Comparison of ENCODE assay signal across 9 mouse cellular contexts in genomic region chr6:108661890-108662289, GRCm38 (mm10). TPM values are rescaled to one million over a fixed set of nuclear protein-coding genes. Genes with fewer than 3 reads are reported as not detected.
A peak's percentile ranks its signal among the peaks of the same experiment; 100 is the strongest.
DNase-seq lines count a peak whose midpoint lies in the region; ATAC-seq and TF ChIP-seq lines count a peak whose summit lies in the region.
"Had no signal": no experiment of that assay in that cellular context is flagged by ENCODE, and none has a peak within 500 bp of the region (broad histone marks: within the 10 kb centered on the region; RNA-seq: fewer than 3 reads in every experiment).

No protein-coding gene starts in this region.

- peaks cover 22% of the 10 kb centered on the region for H3K4me1 ChIP-seq in kidney, postnatal 0 days (replicated peaks; ENCODE audit: insufficient read depth, low read length)
- H3K4me1 ChIP-seq in embryonic facial prominence, embryonic 10.5 days: peaks cover 36% of the 10 kb centered on the region
- peaks cover 12% of the 10 kb centered on the region; the same call in 1 of the 2 replicates for H3K4me1 ChIP-seq in hindbrain, embryonic 14.5 days (replicated peaks; ENCODE audit: control insufficient read depth, insufficient read depth, low read length)
- peaks cover 12% of the 10 kb centered on the region for H3K4me1 ChIP-seq in midbrain, embryonic 16.5 days (ENCODE audit: control insufficient read depth, insufficient read depth, low read length)

- no peaks in the 10 kb centered on the region for H3K27me3 ChIP-seq in kidney, postnatal 0 days (ENCODE audit: insufficient read depth, low read length)
- H3K27me3 ChIP-seq in embryonic facial prominence, embryonic 10.5 days (replicated peaks; ENCODE audit: low read depth, poor library complexity, severe bottlenecking): peaks cover 84% of the 10 kb centered on the region
- peaks cover 20% of the 10 kb centered on the region; the same call in 1 of the 2 replicates for H3K27me3 ChIP-seq in hindbrain, embryonic 14.5 days (ENCODE audit: control insufficient read depth, insufficient read depth, low read length)
- H3K27me3 ChIP-seq in midbrain, embryonic 16.5 days (ENCODE audit: control insufficient read depth, insufficient read depth, low read depth, low read length): no peaks in the 10 kb centered on the region; the same call in 1 of the 2 replicates

- DNase-seq in kidney, postnatal 0 days (ENCODE audit: low spot score): no peak
- no peak for DNase-seq in kidney, adult 18-20 months
- no peak for DNase-seq in embryonic facial prominence, embryonic 10.5 days (ENCODE audit: low spot score)
- DNase-seq in hindbrain, embryonic 14.5 days (ENCODE audit: low spot score): no peak
- no peak for DNase-seq in frontal cortex, postnatal 25 days (ENCODE audit: low spot score in 2 of 2)
- DNase-seq in cerebellum, adult 18-20 months: no peak
- no peak for DNase-seq in B cell, adult 2 months

- no peak overlapping the region for H3K27ac ChIP-seq in kidney, postnatal 0 days
- no peak overlapping the region for H3K27ac ChIP-seq in embryonic facial prominence, embryonic 10.5 days (replicated peaks)
- no peak overlapping the region for H3K27ac ChIP-seq in hindbrain, embryonic 14.5 days
- H3K27ac ChIP-seq in midbrain, embryonic 16.5 days (ENCODE audit: low read length): no peak overlapping the region
- H3K27ac ChIP-seq: midbrain, embryonic 12.5 days had no signal

- no peaks in the 10 kb centered on the region for H3K9me3 ChIP-seq in kidney, postnatal 0 days (replicated peaks; ENCODE audit: low read length)
- no peaks in the 10 kb centered on the region for H3K9me3 ChIP-seq in embryonic facial prominence, embryonic 10.5 days
- H3K9me3 ChIP-seq in hindbrain, embryonic 14.5 days (ENCODE audit: control insufficient read depth, low read length): no peaks in the 10 kb centered on the region
- H3K9me3 ChIP-seq in midbrain, embryonic 16.5 days (replicated peaks; ENCODE audit: control insufficient read depth, low read length, poor library complexity, severe bottlenecking): no peaks in the 10 kb centered on the region
- H3K9me3 ChIP-seq: midbrain, embryonic 12.5 days had no signal

- peak overlapping the region; percentile 96 for H3K4me2 ChIP-seq in kidney, postnatal 0 days (ENCODE audit: low read length)
- H3K4me2 ChIP-seq in hindbrain, embryonic 14.5 days (replicated peaks): peak overlapping the region; percentile 97
- peak overlapping the region; percentile 92 for H3K4me2 ChIP-seq in midbrain, embryonic 16.5 days (ENCODE audit: low read length)

- 43% methylated on average over 6 of the region's 6 CpGs for WGBS in kidney, postnatal 0 days
- 58% methylated on average over 6 of the region's 6 CpGs for WGBS in embryonic facial prominence, embryonic 10.5 days
- 56% methylated on average over 6 of the region's 6 CpGs for WGBS in hindbrain, embryonic 14.5 days
- WGBS in midbrain, embryonic 16.5 days: 57% methylated on average over 6 of the region's 6 CpGs

- peaks cover 15% of the 10 kb centered on the region; the same call in 1 of the 2 replicates for H3K36me3 ChIP-seq in kidney, postnatal 0 days (ENCODE audit: insufficient read depth, low read length)
- H3K36me3 ChIP-seq in embryonic facial prominence, embryonic 10.5 days (replicated peaks): no peaks in the 10 kb centered on the region; the same call in 1 of the 2 replicates
- no peaks in the 10 kb centered on the region for H3K36me3 ChIP-seq in hindbrain, embryonic 14.5 days (replicated peaks; ENCODE audit: control insufficient read depth, insufficient read depth)
- peaks cover 3% of the 10 kb centered on the region; the same call in 1 of the 2 replicates for H3K36me3 ChIP-seq in midbrain, embryonic 16.5 days (ENCODE audit: control insufficient read depth, insufficient read depth, low read length)
- H3K36me3 ChIP-seq: midbrain, embryonic 12.5 days had no signal

- ATAC-seq in kidney, postnatal 0 days (replicated peaks; ENCODE audit: low FRiP score, low read depth): no peak
- ATAC-seq in hindbrain, embryonic 14.5 days (ENCODE audit: low FRiP score): no peak
- no peak for ATAC-seq in midbrain, embryonic 16.5 days

- peak overlapping the region; percentile 56 for H3K4me3 ChIP-seq in kidney, postnatal 0 days (replicated peaks; ENCODE audit: low read depth, low read length)
- H3K4me3 ChIP-seq in embryonic facial prominence, embryonic 10.5 days: 0 out of 2 replicates have a peak overlapping the region, but pooled peaks have one; percentile 75
- H3K4me3 ChIP-seq in hindbrain, embryonic 14.5 days (replicated peaks; ENCODE audit: low read length): peak overlapping the region; percentile 64; the same call in 1 of the 2 replicates
- peak overlapping the region; percentile 58 for H3K4me3 ChIP-seq in midbrain, embryonic 16.5 days (ENCODE audit: low read depth, low read length)

- H3K9ac ChIP-seq in kidney, postnatal 0 days (ENCODE audit: low read depth, low read length): peak overlapping the region; percentile 71; the same call in 1 of the 2 replicates
- H3K9ac ChIP-seq in hindbrain, embryonic 14.5 days: no peak overlapping the region
- H3K9ac ChIP-seq in midbrain, embryonic 16.5 days (ENCODE audit: low read depth, low read length): no peak overlapping the region

- TF ChIP-seq CTCF in kidney, postnatal 0 days (IDR thresholded peaks at IDR 0.05; ENCODE audit: low read depth): no peak

RNA-seq across cellular contexts. Expression of gene Bhlhe40, which starts 1.5 kb away (rescaled TPM):
- polyA plus RNA-seq in kidney, postnatal 0 days (2015; fragmentation: Nextera tagmentation; extraction: Ambion mirVana): 23.8 and 28.6 TPM in 2 replicates
- polyA plus RNA-seq in embryonic facial prominence, embryonic 10.5 days (2016; fragmentation: Nextera tagmentation; extraction: Ambion mirVana): 1.3 and 1.4 TPM in 2 replicates
- polyA plus RNA-seq in hindbrain, embryonic 14.5 days (2014; fragmentation: Nextera tagmentation; extraction: Ambion mirVana): 4.8 and 5.8 TPM in 2 replicates
- 6.6 and 7.8 TPM in 2 replicates for polyA plus RNA-seq in midbrain, embryonic 16.5 days (2015; fragmentation: Nextera tagmentation; extraction: Ambion mirVana)
